Mouse (Mus musculus) CH12.LX (cell line): Measurements from ENCODE around the gene Arhgef3.

Experiments used
- CTCF ChIP-seq, 2 experiments: IDR thresholded peaks in 1 of 2; conservative IDR thresholded peaks in 1 of 2; 2 replicates each; pipeline ENCODE4 v1.5.1; 2011 to 2012; ENCODE audit warnings: low read depth in 2 of 2, low read length in 2 of 2, improper control_type of control experiment in 1 of 2, inconsistent platforms in 1 of 2, mild to moderate bottlenecking in 1 of 2, moderate library complexity in 1 of 2
- E2F4 ChIP-seq: IDR thresholded peaks from 2 replicates; pipeline ENCODE4 v1.6.1; 2011; ENCODE audit warnings: low read depth, low read length, improper control_type of control experiment; ENCODE audit not compliant: insufficient replicate concordance
- MAZ ChIP-seq: IDR thresholded peaks from 2 replicates; pipeline ENCODE4 v1.6.1; 2012; ENCODE audit warnings: low read depth, mild to moderate bottlenecking, inconsistent platforms, low read length, improper control_type of control experiment, moderate library complexity
- POLR2A ChIP-seq: IDR thresholded peaks from 2 replicates; pipeline ENCODE4 v1.6.1; 2011; ENCODE audit warnings: low read depth, mild to moderate bottlenecking, improper control_type of control experiment, low read length

GRCm38 (mm10) chr14:27357139-27357538 lies 242.4 kb downstream of the Arhgef3 start:
- TF ChIP-seq POLR2A (no peak), CTCF (conservative IDR thresholded peaks at IDR 0.05 in 1 of 2, IDR thresholded peaks at IDR 0.05 in 1 of 2; ENCODE audit: low read depth in 2 of 2, low read length in 2 of 2) (no peak), E2F4 (no peak), MAZ (no peak)
